Mouse (Mus musculus): ENCODE data around the gene Gc. TPM values are rescaled to one million over a fixed set of nuclear protein-coding genes. Genes with fewer than 3 reads are reported as not detected.

Gene Gc
- polyA plus RNA-seq, 1 experiment from 2014 or later = not detected

DNA sequence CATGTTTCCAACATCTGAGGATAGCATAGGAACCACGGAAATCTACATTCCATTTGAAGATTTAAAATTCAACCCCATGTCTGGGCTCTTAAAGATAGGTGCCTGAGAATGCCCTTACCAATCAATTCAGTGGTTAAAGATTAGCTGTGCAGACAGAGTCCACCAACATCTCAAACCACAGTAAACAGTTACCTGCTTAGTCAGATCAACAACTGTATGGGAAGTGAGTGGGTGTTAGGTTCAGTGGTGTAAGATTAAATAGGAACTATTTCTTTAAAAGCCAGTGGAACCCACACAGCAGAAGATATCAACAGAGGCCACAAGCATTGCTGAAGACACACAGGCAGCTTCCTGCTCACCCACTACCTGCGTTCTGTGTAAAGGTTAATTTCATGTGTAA lies 1.3 kb upstream of the Gc start:
- DNase-seq (ENCODE audit: low spot score) (no peak), ATAC-seq (replicated peaks; ENCODE audit: low FRiP score) (no peak)
- H3K4me3 ChIP-seq (ENCODE audit: low read depth, low read length) = no peak overlapping the region
- no peaks in the 10 kb centered on the region for H3K36me3 ChIP-seq (ENCODE audit: control insufficient read depth, insufficient read depth, low read length)
- 86% methylated on average over 2 of the region's 2 CpGs for WGBS
- H3K9ac ChIP-seq (ENCODE audit: low read length) = no peak overlapping the region
- H3K4me2 ChIP-seq (ENCODE audit: low read depth, low read length, severe bottlenecking) = no peak overlapping the region
- H3K4me1 ChIP-seq (replicated peaks; ENCODE audit: control insufficient read depth, insufficient read depth, low read length) = no peaks in the 10 kb centered on the region
- H3K27ac ChIP-seq (ENCODE audit: low read depth, low read length) = no peak overlapping the region
- H3K9me3 ChIP-seq (ENCODE audit: control insufficient read depth, low read length) = no peaks in the 10 kb centered on the region
- no peaks in the 10 kb centered on the region for H3K27me3 ChIP-seq (ENCODE audit: control insufficient read depth, insufficient read depth, low read length)

- Histone ChIP-seq H3K36me3 (ENCODE audit: control insufficient read depth, insufficient read depth, low read length) (no peaks in the 10 kb centered on the region), H3K4me1 (replicated peaks; ENCODE audit: control insufficient read depth, insufficient read depth, low read length) (no peaks in the 10 kb centered on the region), H3K4me2 (ENCODE audit: low read depth, low read length, severe bottlenecking) (no peak overlapping the region), H3K9me3 (ENCODE audit: control insufficient read depth, low read length) (no peaks in the 10 kb centered on the region), H3K27me3 (ENCODE audit: control insufficient read depth, insufficient read depth, low read length) (no peaks in the 10 kb centered on the region), H3K9ac (ENCODE audit: low read length) (no peak overlapping the region), H3K27ac (ENCODE audit: low read depth, low read length) (no peak overlapping the region), H3K4me3 (ENCODE audit: low read depth, low read length) (no peak overlapping the region)
- peak; percentile 80 for DNase-seq (ENCODE audit: low spot score)
- ATAC-seq (replicated peaks; ENCODE audit: low FRiP score) = peak; percentile 75
- WGBS = 50% methylated on average over 8 of the region's 8 CpGs
Measured at GRCm38 (mm10) chr5:89455526-89455925, 2.2 kb downstream of the Gc start.

DNA sequence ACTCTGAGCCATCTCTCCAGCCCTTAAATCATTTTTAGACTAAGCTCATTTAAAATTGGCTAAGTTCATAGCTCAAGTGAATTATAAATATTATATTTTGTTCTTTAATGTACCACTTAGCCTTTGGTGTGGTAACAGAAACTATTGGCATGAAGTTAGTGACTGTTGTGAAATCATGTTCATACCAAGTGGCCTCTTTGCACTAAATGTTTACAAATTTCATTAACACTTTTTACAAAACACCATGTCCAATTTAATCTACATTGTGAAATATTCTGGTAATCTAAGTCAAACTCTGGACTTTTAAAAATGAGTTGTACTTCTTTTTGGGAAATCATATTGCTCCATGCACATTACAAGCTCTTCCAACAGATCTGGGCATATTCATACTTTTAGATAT lies 6.9 kb downstream of the Gc start:
- no peak overlapping the region for H3K4me3 ChIP-seq (ENCODE audit: low read depth, low read length)
- no peaks in the 10 kb centered on the region for H3K36me3 ChIP-seq (ENCODE audit: control insufficient read depth, insufficient read depth, low read length)
- no peaks in the 10 kb centered on the region for H3K4me1 ChIP-seq (replicated peaks; ENCODE audit: control insufficient read depth, insufficient read depth, low read length)

GRCm38 (mm10) chr5:89449325-89449724 lies 8.4 kb downstream of the Gc start:
- no peak for DNase-seq (ENCODE audit: low spot score)
- Histone ChIP-seq H3K36me3 (ENCODE audit: control insufficient read depth, insufficient read depth, low read length) (no peaks in the 10 kb centered on the region), H3K4me2 (ENCODE audit: low read depth, low read length, severe bottlenecking) (no peak overlapping the region), H3K4me3 (ENCODE audit: low read depth, low read length) (no peak overlapping the region), H3K27me3 (ENCODE audit: control insufficient read depth, insufficient read depth, low read length) (no peaks in the 10 kb centered on the region), H3K4me1 (replicated peaks; ENCODE audit: control insufficient read depth, insufficient read depth, low read length) (no peaks in the 10 kb centered on the region), H3K27ac (ENCODE audit: low read depth, low read length) (no peak overlapping the region), H3K9me3 (ENCODE audit: control insufficient read depth, low read length) (no peaks in the 10 kb centered on the region), H3K9ac (ENCODE audit: low read length) (no peak overlapping the region)
- WGBS = 92% methylated on average over 9 of the region's 9 CpGs
- no peak for ATAC-seq (replicated peaks; ENCODE audit: low FRiP score)

More for the DNA sequence above, 6.9 kb downstream of the Gc start:
- no peak overlapping the region for H3K9ac ChIP-seq (ENCODE audit: low read length)
- ATAC-seq (replicated peaks; ENCODE audit: low FRiP score) = no peak
- no peak overlapping the region for H3K27ac ChIP-seq (ENCODE audit: low read depth, low read length)
- no peaks in the 10 kb centered on the region for H3K27me3 ChIP-seq (ENCODE audit: control insufficient read depth, insufficient read depth, low read length)
- no peaks in the 10 kb centered on the region for H3K9me3 ChIP-seq (ENCODE audit: control insufficient read depth, low read length)
- H3K4me2 ChIP-seq (ENCODE audit: low read depth, low read length, severe bottlenecking) = no peak overlapping the region
- DNase-seq (ENCODE audit: low spot score) = no peak

GRCm38 (mm10) chr5:89447978-89448377 lies 9.7 kb downstream of the Gc start:
- Histone ChIP-seq H3K9ac (ENCODE audit: low read length) (no peak overlapping the region), H3K9me3 (ENCODE audit: control insufficient read depth, low read length) (no peaks in the 10 kb centered on the region), H3K27ac (ENCODE audit: low read depth, low read length) (no peak overlapping the region), H3K36me3 (ENCODE audit: control insufficient read depth, insufficient read depth, low read length) (no peaks in the 10 kb centered on the region), H3K4me1 (replicated peaks; ENCODE audit: control insufficient read depth, insufficient read depth, low read length) (no peaks in the 10 kb centered on the region), H3K4me3 (ENCODE audit: low read depth, low read length) (no peak overlapping the region), H3K27me3 (ENCODE audit: control insufficient read depth, insufficient read depth, low read length) (no peaks in the 10 kb centered on the region), H3K4me2 (ENCODE audit: low read depth, low read length, severe bottlenecking) (no peak overlapping the region)
- no peak for DNase-seq (ENCODE audit: low spot score)
- no peak for ATAC-seq (replicated peaks; ENCODE audit: low FRiP score)
- 85% methylated on average over 7 of the region's 7 CpGs for WGBS

- Histone ChIP-seq H3K9me3 (ENCODE audit: control insufficient read depth, low read length) (no peaks in the 10 kb centered on the region), H3K4me3 (ENCODE audit: low read depth, low read length) (no peak overlapping the region), H3K36me3 (ENCODE audit: control insufficient read depth, insufficient read depth, low read length) (no peaks in the 10 kb centered on the region), H3K27ac (ENCODE audit: low read depth, low read length) (no peak overlapping the region), H3K4me1 (replicated peaks; ENCODE audit: control insufficient read depth, insufficient read depth, low read length) (no peaks in the 10 kb centered on the region), H3K27me3 (ENCODE audit: control insufficient read depth, insufficient read depth, low read length) (no peaks in the 10 kb centered on the region), H3K4me2 (ENCODE audit: low read depth, low read length, severe bottlenecking) (no peak overlapping the region), H3K9ac (ENCODE audit: low read length) (no peak overlapping the region)
- WGBS = 73% methylated on average over 4 of the region's 4 CpGs
- ATAC-seq (replicated peaks; ENCODE audit: low FRiP score) (peak; percentile 44), DNase-seq (ENCODE audit: low spot score) (no peak)
Measured at GRCm38 (mm10) chr5:89444360-89444759, 13.3 kb downstream of the Gc start.

DNA sequence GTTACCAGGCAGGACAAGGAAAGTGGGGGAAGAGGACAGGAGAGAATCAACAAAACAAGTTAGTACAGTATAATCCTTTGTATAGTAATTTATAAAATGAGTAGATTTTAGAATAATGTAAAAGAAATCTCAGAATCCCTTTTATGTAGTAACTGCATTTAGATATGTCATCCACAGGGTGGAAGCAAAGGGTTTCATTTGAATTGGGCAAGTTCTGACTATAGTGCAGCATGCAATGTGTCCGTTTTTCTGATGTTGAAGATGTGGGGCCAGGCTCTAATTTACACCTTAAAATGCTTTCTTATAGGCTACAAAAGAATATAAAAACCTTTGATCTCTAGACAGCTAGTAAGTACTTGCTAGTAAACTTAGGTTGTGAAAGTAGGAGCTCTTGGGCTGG lies 46.2 kb downstream of the Gc start:
- Histone ChIP-seq H3K4me2 (ENCODE audit: low read depth, low read length, severe bottlenecking) (no peak overlapping the region), H3K36me3 (ENCODE audit: control insufficient read depth, insufficient read depth, low read length) (no peaks in the 10 kb centered on the region), H3K9me3 (ENCODE audit: control insufficient read depth, low read length) (no peaks in the 10 kb centered on the region), H3K9ac (ENCODE audit: low read length) (no peak overlapping the region), H3K27ac (ENCODE audit: low read depth, low read length) (no peak overlapping the region), H3K4me3 (ENCODE audit: low read depth, low read length) (no peak overlapping the region), H3K27me3 (ENCODE audit: control insufficient read depth, insufficient read depth, low read length) (no peaks in the 10 kb centered on the region), H3K4me1 (replicated peaks; ENCODE audit: control insufficient read depth, insufficient read depth, low read length) (no peaks in the 10 kb centered on the region)
- DNase-seq (ENCODE audit: low spot score) (no peak), ATAC-seq (replicated peaks; ENCODE audit: low FRiP score) (no peak)
- 61% methylated on average over 1 of the region's 1 CpGs for WGBS

GRCm38 (mm10) chr5:89407376-89408082 lies 50.2 kb downstream of the Gc start:
- no peaks in the 10 kb centered on the region for H3K27me3 ChIP-seq (ENCODE audit: control insufficient read depth, insufficient read depth, low read length)
- H3K4me2 ChIP-seq (ENCODE audit: low read depth, low read length, severe bottlenecking) = no peak overlapping the region
- H3K9ac ChIP-seq (ENCODE audit: low read length) = no peak overlapping the region
- H3K27ac ChIP-seq (ENCODE audit: low read depth, low read length) = no peak overlapping the region
- DNase-seq (ENCODE audit: low spot score) = no peak
- no peaks in the 10 kb centered on the region for H3K36me3 ChIP-seq (ENCODE audit: control insufficient read depth, insufficient read depth, low read length)
- ATAC-seq (replicated peaks; ENCODE audit: low FRiP score) = no peak
- no peaks in the 10 kb centered on the region for H3K4me1 ChIP-seq (replicated peaks; ENCODE audit: control insufficient read depth, insufficient read depth, low read length)
- no peaks in the 10 kb centered on the region for H3K9me3 ChIP-seq (ENCODE audit: control insufficient read depth, low read length)
- H3K4me3 ChIP-seq (ENCODE audit: low read depth, low read length) = no peak overlapping the region

DNA sequence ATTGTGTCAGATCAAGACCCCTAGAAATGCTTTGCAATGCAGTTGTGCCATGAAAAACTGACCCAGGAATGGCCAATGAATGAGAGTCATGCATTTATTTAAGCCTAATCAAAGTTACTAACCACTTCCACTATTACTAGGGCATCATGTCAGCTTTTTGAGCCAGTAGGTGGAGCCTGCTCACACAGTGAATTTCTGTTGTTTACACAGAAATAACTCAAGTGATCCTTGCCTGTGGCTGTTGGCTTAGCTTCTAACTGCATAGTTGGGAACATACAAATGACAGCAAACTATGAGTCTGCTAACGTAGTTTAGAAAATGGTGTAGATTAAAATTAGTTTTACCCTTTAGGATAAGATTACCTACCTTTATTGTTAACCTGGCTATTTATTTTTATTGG lies 52.6 kb downstream of the Gc start:
- H3K4me2 ChIP-seq (ENCODE audit: low read depth, low read length, severe bottlenecking) = no peak overlapping the region
- no peaks in the 10 kb centered on the region for H3K9me3 ChIP-seq (ENCODE audit: control insufficient read depth, low read length)
- H3K27me3 ChIP-seq (ENCODE audit: control insufficient read depth, insufficient read depth, low read length) = no peaks in the 10 kb centered on the region
- no peaks in the 10 kb centered on the region for H3K4me1 ChIP-seq (replicated peaks; ENCODE audit: control insufficient read depth, insufficient read depth, low read length)
- WGBS = 78% methylated on average over 1 of the region's 1 CpGs
- no peaks in the 10 kb centered on the region for H3K36me3 ChIP-seq (ENCODE audit: control insufficient read depth, insufficient read depth, low read length)
- H3K9ac ChIP-seq (ENCODE audit: low read length) = no peak overlapping the region
- no peak overlapping the region for H3K4me3 ChIP-seq (ENCODE audit: low read depth, low read length)
- no peak for DNase-seq (ENCODE audit: low spot score)
- no peak overlapping the region for H3K27ac ChIP-seq (ENCODE audit: low read depth, low read length)
- no peak for ATAC-seq (replicated peaks; ENCODE audit: low FRiP score)
